Mouse (Mus musculus) heart, adult 2 months (tissue): ENCODE measurements around the gene 1700030K09Rik.
A peak's percentile ranks its signal among the peaks of the same experiment; 100 is the strongest.

Source experiments
- CTCF ChIP-seq: fragments of 200-600 bp; IDR thresholded peaks from 2 replicates; pipeline ENCODE4 v1.8.1; 2022; ENCODE audit warnings: antibody characterized with exemption, mild to moderate bottlenecking, moderate library complexity
- EP300 ChIP-seq: fragments of 200-500 bp; IDR thresholded peaks from 2 replicates; pipeline ENCODE4 v1.6.1; 2011; ENCODE audit warnings: low read depth, low read length, control low read depth; ENCODE audit not compliant: insufficient read depth
- POLR2A ChIP-seq: fragments of 200-500 bp; IDR thresholded peaks from 2 replicates; pipeline ENCODE4 v1.6.1; 2011; ENCODE audit warnings: mild to moderate bottlenecking, low read depth, low read length, control low read depth; ENCODE audit not compliant: insufficient read depth

- TF ChIP-seq CTCF (no peak), POLR2A (no peak), EP300 (0 out of 2 replicates have a peak, but pooled peaks have one; percentile 31)
Measured at GRCm38 (mm10) chr8:72500521-72500931, 56.8 kb downstream of the 1700030K09Rik start.
